Mouse (Mus musculus): ENCODE measurements at regions not wholly inside any gene's neighbourhood (a gene's known extent, or its start where the extent isn't known, plus 50 kb on each side); places are given as distances from the start of the nearest gene placed in this dataset.
A peak's percentile ranks its signal among the peaks of the same experiment; 100 is the strongest.

GRCm38 (mm10) chr13:52109039-52109759, 262.7 kb downstream of the Gadd45g start:
- Histone ChIP-seq H3K9ac (no peak overlapping the region), H3K4me2 (no peak overlapping the region), H3K4me3 (no peak overlapping the region), H3K4me1 (replicated peaks) (peaks cover 28% of the 10 kb centered on the region), H3K27me3 (no peaks in the 10 kb centered on the region), H3K9me3 (replicated peaks) (no peaks in the 10 kb centered on the region), H3K27ac (no peak overlapping the region), H3K36me3 (no peaks in the 10 kb centered on the region)
- 70% methylated on average over 17 of the region's 17 CpGs for WGBS
- no peak for ATAC-seq (replicated peaks; ENCODE audit: insufficient number of reproducible peaks, insufficient read depth, low FRiP score, low read depth)

DNA sequence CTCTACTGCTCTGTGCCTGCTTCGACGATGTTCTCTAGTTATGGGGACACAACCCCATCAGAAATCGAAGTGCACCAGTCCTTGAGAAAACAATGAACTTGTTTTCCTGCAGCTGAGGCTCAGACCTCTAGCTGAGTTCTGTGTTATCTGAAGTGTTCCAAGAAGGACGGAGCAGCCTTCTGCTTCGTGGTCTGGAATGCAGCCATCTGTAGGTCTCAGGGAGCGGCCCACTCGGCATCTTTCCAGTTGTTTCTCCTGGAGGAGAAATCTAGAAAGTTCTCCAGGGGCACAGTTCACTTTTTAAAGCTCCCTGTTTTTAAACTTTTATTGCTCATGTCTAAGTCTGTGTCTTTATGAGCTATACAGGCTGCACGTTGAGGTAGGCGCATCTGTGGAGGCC, 264.3 kb downstream of the Gadd45g start:
- Histone ChIP-seq H3K4me1 (replicated peaks) (peaks cover 28% of the 10 kb centered on the region), H3K27ac (0 out of 2 replicates have a peak overlapping the region, but pooled peaks have one; percentile 27), H3K9me3 (replicated peaks) (no peaks in the 10 kb centered on the region), H3K27me3 (no peaks in the 10 kb centered on the region), H3K9ac (no peak overlapping the region), H3K36me3 (no peaks in the 10 kb centered on the region), H3K4me3 (no peak overlapping the region), H3K4me2 (0 out of 2 replicates have a peak overlapping the region, but pooled peaks have one; percentile 5)
- ATAC-seq (replicated peaks; ENCODE audit: insufficient number of reproducible peaks, insufficient read depth, low FRiP score, low read depth), result no peak
- WGBS, result 26% methylated on average over 9 of the region's 9 CpGs

DNA sequence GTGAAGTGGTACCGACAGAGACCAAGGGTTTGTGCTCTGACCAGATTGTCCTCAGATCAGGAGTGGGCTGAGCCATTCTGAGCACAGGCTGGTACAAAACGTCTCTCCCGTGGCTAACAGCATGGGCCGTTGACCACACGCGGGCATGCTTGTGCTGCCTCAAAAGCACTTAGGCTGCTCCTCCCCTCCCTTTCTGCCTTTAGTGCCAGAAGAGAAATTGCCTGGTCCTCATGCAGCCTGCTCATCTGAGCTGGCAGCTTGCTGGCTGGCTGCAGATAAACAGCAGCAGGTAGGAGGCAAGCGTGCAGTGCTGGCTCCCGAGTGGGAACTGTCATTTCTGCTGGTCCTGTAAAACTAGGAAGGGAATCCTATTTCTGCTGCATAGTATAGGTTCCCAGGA, 267.1 kb downstream of the Gadd45g start:
- Histone ChIP-seq H3K4me2 (no peak overlapping the region), H3K9ac (no peak overlapping the region), H3K4me3 (no peak overlapping the region), H3K36me3 (no peaks in the 10 kb centered on the region), H3K27me3 (0 out of 2 replicates have a peak, but pooled peaks cover 3% of the 10 kb centered on the region), H3K27ac (no peak overlapping the region), H3K9me3 (replicated peaks) (no peaks in the 10 kb centered on the region), H3K4me1 (replicated peaks) (peaks cover 34% of the 10 kb centered on the region)
- 60% methylated on average over 8 of the region's 8 CpGs for WGBS
- no peak for ATAC-seq (replicated peaks; ENCODE audit: insufficient number of reproducible peaks, insufficient read depth, low FRiP score, low read depth)

- no peak for ATAC-seq (replicated peaks; ENCODE audit: insufficient number of reproducible peaks, insufficient read depth, low FRiP score, low read depth)
- H3K4me3 ChIP-seq, result no peak overlapping the region
- 84% methylated on average over 7 of the region's 7 CpGs for WGBS
- H3K9me3 ChIP-seq (replicated peaks), result no peaks in the 10 kb centered on the region
- no peak overlapping the region for H3K9ac ChIP-seq
- no peak overlapping the region for H3K4me2 ChIP-seq
- 0 out of 2 replicates have a peak, but pooled peaks cover 3% of the 10 kb centered on the region for H3K27me3 ChIP-seq
- H3K36me3 ChIP-seq, result no peaks in the 10 kb centered on the region
- no peak overlapping the region for H3K27ac ChIP-seq
- peaks cover 29% of the 10 kb centered on the region for H3K4me1 ChIP-seq (replicated peaks)
Measured at GRCm38 (mm10) chr13:52114431-52114830, 268.0 kb downstream of the Gadd45g start.

DNA sequence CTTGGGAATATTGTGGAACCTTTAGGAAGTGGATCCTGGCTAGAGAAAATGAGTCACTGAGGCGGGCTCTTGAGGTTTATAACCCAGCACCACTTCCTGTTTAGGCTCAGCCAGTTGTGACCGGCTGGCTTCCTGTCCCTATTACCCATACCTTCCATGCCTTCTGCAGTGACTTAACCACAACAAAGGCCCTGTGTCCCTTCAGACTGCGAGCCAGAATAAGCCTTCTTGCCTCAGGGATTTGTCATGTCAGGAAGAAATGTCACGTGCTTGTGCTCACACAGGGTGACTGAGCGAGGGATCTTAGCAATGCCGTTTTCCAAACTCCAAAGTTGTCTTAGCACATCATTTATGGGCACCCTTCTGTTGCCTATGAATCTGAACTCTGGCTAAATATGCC, 268.5 kb downstream of the Gadd45g start:
- Histone ChIP-seq H3K27ac (no peak overlapping the region), H3K4me1 (replicated peaks) (peaks cover 29% of the 10 kb centered on the region), H3K36me3 (no peaks in the 10 kb centered on the region), H3K27me3 (0 out of 2 replicates have a peak, but pooled peaks cover 3% of the 10 kb centered on the region), H3K9ac (no peak overlapping the region), H3K9me3 (replicated peaks) (no peaks in the 10 kb centered on the region), H3K4me2 (no peak overlapping the region), H3K4me3 (no peak overlapping the region)
- WGBS, result 80% methylated on average over 6 of the region's 6 CpGs
- ATAC-seq (replicated peaks; ENCODE audit: insufficient number of reproducible peaks, insufficient read depth, low FRiP score, low read depth), result no peak

DNA sequence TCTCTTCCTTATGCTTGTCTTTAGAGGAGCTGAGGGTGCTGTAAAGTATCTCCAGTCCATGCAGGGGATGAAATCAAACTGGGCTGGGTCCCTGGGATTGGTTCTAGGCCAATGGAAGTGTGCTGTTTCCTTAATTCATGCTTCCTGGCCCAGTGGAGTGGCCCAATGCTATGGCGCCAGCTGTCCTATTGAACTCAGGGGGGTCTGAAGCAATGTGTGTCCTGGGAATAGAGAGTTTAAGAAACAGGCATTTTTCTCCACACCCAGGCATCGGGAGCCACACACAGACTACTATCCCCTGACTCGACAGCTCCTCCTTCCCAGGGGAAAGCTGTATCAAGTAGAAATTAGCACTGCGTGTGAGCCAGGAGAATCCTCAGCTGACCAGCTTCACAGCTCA, 269.8 kb downstream of the Gadd45g start:
- H3K27ac ChIP-seq, result no peak overlapping the region
- H3K27me3 ChIP-seq, result 0 out of 2 replicates have a peak, but pooled peaks cover 3% of the 10 kb centered on the region
- no peaks in the 10 kb centered on the region for H3K36me3 ChIP-seq
- no peak for ATAC-seq (replicated peaks; ENCODE audit: insufficient number of reproducible peaks, insufficient read depth, low FRiP score, low read depth)
- H3K4me3 ChIP-seq, result no peak overlapping the region
- no peak overlapping the region for H3K9ac ChIP-seq
- WGBS, result 65% methylated on average over 4 of the region's 4 CpGs
- H3K9me3 ChIP-seq (replicated peaks), result no peaks in the 10 kb centered on the region
- H3K4me2 ChIP-seq, result no peak overlapping the region
- peaks cover 21% of the 10 kb centered on the region for H3K4me1 ChIP-seq (replicated peaks)

DNA sequence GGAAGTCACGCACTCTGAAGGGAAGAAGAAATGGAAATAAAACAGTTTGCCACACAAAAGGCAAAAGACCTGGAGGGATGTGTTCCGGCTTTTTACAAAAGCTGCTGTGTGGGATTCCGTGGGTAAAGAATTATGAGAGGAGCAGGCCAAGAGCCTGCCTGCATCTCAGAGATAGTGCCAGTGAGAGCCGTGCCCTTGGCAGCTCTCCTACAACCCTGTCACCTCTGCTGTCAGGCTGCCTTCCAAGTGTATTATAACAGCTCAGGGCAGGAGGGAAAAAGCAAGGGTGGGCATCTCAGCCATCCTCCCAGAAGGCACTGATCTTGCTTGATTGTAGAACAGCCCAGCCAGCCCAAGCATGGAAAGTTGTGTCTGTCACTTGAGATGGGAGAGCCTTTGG, 270.3 kb downstream of the Gadd45g start:
- Histone ChIP-seq H3K4me2 (no peak overlapping the region), H3K9me3 (replicated peaks) (no peaks in the 10 kb centered on the region), H3K27me3 (peaks cover 7% of the 10 kb centered on the region; the same call in 1 of the 2 replicates), H3K9ac (no peak overlapping the region), H3K27ac (no peak overlapping the region), H3K36me3 (no peaks in the 10 kb centered on the region), H3K4me1 (replicated peaks) (peaks cover 20% of the 10 kb centered on the region), H3K4me3 (no peak overlapping the region)
- 53% methylated on average over 4 of the region's 4 CpGs for WGBS
- no peak for ATAC-seq (replicated peaks; ENCODE audit: insufficient number of reproducible peaks, insufficient read depth, low FRiP score, low read depth)

GRCm38 (mm10) chr13:52120795-52121194, 274.3 kb downstream of the Gadd45g start:
- WGBS, result 83% methylated on average over 8 of the region's 8 CpGs
- Histone ChIP-seq H3K4me3 (no peak overlapping the region), H3K27me3 (peaks cover 7% of the 10 kb centered on the region; the same call in 1 of the 2 replicates), H3K4me1 (replicated peaks) (peaks cover 11% of the 10 kb centered on the region), H3K36me3 (no peaks in the 10 kb centered on the region), H3K27ac (no peak overlapping the region), H3K9ac (no peak overlapping the region), H3K9me3 (replicated peaks) (no peaks in the 10 kb centered on the region), H3K4me2 (no peak overlapping the region)
- no peak for ATAC-seq (replicated peaks; ENCODE audit: insufficient number of reproducible peaks, insufficient read depth, low FRiP score, low read depth)

- H3K27me3 ChIP-seq, result peaks cover 5% of the 10 kb centered on the region; the same call in 1 of the 2 replicates
- no peaks in the 10 kb centered on the region for H3K9me3 ChIP-seq (replicated peaks)
- no peaks in the 10 kb centered on the region for H3K36me3 ChIP-seq
- no peak overlapping the region for H3K9ac ChIP-seq
- 0 out of 2 replicates have a peak, but pooled peaks cover 5% of the 10 kb centered on the region for H3K4me1 ChIP-seq (replicated peaks)
- no peak for ATAC-seq (replicated peaks; ENCODE audit: insufficient number of reproducible peaks, insufficient read depth, low FRiP score, low read depth)
- H3K27ac ChIP-seq, result no peak overlapping the region
- H3K4me2 ChIP-seq, result no peak overlapping the region
- H3K4me3 ChIP-seq, result no peak overlapping the region
- 79% methylated on average over 4 of the region's 4 CpGs for WGBS
Measured at GRCm38 (mm10) chr13:52125037-52125436, 278.6 kb downstream of the Gadd45g start.

DNA sequence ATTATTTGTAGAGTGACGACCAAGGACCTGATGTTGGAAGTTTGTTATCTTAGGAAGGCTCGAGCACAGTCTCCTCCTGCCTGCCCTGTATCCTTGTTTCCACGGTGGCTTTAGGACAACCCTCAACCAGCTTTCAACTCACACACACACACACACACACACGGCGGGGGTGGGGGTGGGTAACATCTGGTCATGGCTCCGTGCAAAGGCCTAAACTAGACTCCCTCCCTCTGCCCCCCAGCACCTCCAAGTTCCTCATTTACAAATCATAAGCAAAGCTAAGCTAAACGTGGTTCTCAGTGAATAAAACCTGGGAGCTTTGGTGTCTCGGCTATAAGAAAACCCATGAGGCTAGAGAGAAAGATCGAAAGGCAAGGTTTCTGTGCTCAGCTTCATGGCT, 281.3 kb downstream of the Gadd45g start:
- Histone ChIP-seq H3K4me3 (no peak overlapping the region), H3K9ac (no peak overlapping the region), H3K27ac (no peak overlapping the region), H3K4me1 (replicated peaks) (0 out of 2 replicates have a peak, but pooled peaks cover 5% of the 10 kb centered on the region), H3K9me3 (replicated peaks) (peaks cover 20% of the 10 kb centered on the region; the same call in 1 of the 2 replicates), H3K4me2 (no peak overlapping the region), H3K36me3 (no peaks in the 10 kb centered on the region), H3K27me3 (no peaks in the 10 kb centered on the region)
- 77% methylated on average over 9 of the region's 9 CpGs for WGBS
- ATAC-seq (replicated peaks; ENCODE audit: insufficient number of reproducible peaks, insufficient read depth, low FRiP score, low read depth), result no peak

DNA sequence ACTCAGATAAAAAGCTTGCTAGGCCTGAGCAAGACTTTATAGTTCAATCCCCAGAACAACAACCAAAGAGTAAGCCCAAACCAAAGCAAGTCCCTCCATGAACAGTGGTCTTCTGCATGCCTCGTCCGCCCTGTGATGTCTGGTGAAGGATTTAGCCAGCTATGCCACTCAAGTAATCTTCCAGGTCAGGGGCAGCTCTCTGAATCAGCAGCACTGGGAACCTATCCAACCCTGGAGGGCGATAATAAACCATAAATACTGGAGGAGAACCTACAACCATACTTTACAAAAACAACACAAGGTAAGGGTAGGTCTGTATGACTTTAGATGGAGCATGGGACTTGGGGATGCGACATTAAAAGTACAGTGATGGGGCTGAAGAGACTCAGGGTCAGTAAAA, 283.0 kb downstream of the Gadd45g start:
- Histone ChIP-seq H3K36me3 (no peaks in the 10 kb centered on the region), H3K27ac (no peak overlapping the region), H3K4me1 (replicated peaks) (0 out of 2 replicates have a peak, but pooled peaks cover 5% of the 10 kb centered on the region), H3K4me3 (no peak overlapping the region), H3K4me2 (no peak overlapping the region), H3K9ac (no peak overlapping the region), H3K27me3 (no peaks in the 10 kb centered on the region), H3K9me3 (replicated peaks) (peaks cover 20% of the 10 kb centered on the region; the same call in 1 of the 2 replicates)
- no peak for ATAC-seq (replicated peaks; ENCODE audit: insufficient number of reproducible peaks, insufficient read depth, low FRiP score, low read depth)
- 63% methylated on average over 4 of the region's 4 CpGs for WGBS

GRCm38 (mm10) chr13:52133202-52133601, 286.7 kb downstream of the Gadd45g start:
- no peak overlapping the region for H3K9ac ChIP-seq
- no peak overlapping the region for H3K27ac ChIP-seq
- H3K27me3 ChIP-seq, result no peaks in the 10 kb centered on the region
- H3K4me3 ChIP-seq, result no peak overlapping the region
- ATAC-seq (replicated peaks; ENCODE audit: insufficient number of reproducible peaks, insufficient read depth, low FRiP score, low read depth), result no peak
- H3K9me3 ChIP-seq (replicated peaks), result peaks cover 20% of the 10 kb centered on the region; the same call in 1 of the 2 replicates
- 0 out of 2 replicates have a peak, but pooled peaks cover 5% of the 10 kb centered on the region for H3K4me1 ChIP-seq (replicated peaks)
- WGBS, result 67% methylated on average over 3 of the region's 3 CpGs
- no peak overlapping the region for H3K4me2 ChIP-seq
- H3K36me3 ChIP-seq, result no peaks in the 10 kb centered on the region
